Mouse (Mus musculus): ENCODE data around the gene Akap1. TPM values are rescaled to one million over a fixed set of nuclear protein-coding genes. Genes with fewer than 3 reads are reported as not detected.

Gene Akap1
- polyA plus RNA-seq, 1 experiment from 2014 or later = 17.7 TPM

GRCm38 (mm10) chr11:88863904-88864457 lies 405 bp downstream of the Akap1 start:
- Histone ChIP-seq H3K4me3 (peak overlapping the region; percentile 75), H3K27ac (peak overlapping the region; percentile 96), H3K4me1 (replicated peaks) (peaks cover 44% of the 10 kb centered on the region), H3K36me3 (no peaks in the 10 kb centered on the region), H3K9me3 (no peaks in the 10 kb centered on the region), H3K27me3 (ENCODE audit: insufficient read depth, poor library complexity, severe bottlenecking) (peaks cover 18% of the 10 kb centered on the region; the same call in 1 of the 2 replicates)
- peak; percentile 61 for DNase-seq (ENCODE audit: low spot score)
- whole genome bisulfite sequencing = under 1% methylated on average over 49 of the region's 49 CpGs

DNA sequence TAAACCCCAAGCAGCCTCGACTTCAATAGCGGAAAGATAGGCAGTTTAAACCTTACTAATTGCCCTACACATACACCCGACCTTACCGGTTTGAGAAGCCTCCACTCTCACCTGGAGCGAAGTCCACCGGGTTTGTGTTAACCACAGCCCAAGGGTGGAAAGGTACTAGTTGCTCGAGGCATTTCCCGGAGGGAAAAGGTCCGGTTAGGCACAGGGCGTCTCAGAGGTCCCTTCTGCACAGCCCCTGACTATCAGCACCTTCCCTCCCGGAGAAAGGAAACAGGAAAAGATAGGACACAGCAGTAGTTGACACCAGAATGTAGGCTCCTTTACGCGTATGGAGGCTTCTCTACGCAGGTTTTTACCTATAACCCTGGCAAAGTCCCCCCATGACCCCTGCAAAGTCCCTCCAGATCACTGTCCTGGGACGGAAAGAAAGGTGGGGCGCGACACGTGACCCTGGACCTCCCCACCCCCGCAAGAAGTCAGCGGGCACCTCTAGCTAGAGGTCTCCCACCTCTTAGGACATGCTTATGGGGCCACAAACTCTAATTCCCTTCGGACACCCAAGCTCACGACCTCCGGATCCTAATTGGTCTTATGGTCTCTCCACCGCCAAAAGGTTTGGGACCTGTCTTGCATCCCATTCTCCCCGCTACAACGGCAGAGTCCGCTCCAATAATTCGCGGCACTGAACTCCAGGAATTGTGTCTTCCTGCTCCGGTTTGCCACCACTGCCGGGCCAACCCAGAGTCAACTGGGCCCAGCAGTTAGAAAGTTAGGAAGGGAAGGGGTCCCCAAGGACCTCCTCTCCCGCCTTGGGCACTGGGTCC lies 1.1 kb downstream of the Akap1 start:
- Histone ChIP-seq H3K36me3 (no peaks in the 10 kb centered on the region), H3K4me3 (peak overlapping the region; percentile 75), H3K27ac (peak overlapping the region; percentile 96), H3K27me3 (ENCODE audit: insufficient read depth, poor library complexity, severe bottlenecking) (0 out of 2 replicates have a peak, but pooled peaks cover 13% of the 10 kb centered on the region), H3K4me1 (replicated peaks) (peaks cover 44% of the 10 kb centered on the region), H3K9me3 (no peaks in the 10 kb centered on the region)
- WGBS = 1% methylated on average over 32 of the region's 32 CpGs
- peak; percentile 27 for DNase-seq (ENCODE audit: low spot score)

DNA sequence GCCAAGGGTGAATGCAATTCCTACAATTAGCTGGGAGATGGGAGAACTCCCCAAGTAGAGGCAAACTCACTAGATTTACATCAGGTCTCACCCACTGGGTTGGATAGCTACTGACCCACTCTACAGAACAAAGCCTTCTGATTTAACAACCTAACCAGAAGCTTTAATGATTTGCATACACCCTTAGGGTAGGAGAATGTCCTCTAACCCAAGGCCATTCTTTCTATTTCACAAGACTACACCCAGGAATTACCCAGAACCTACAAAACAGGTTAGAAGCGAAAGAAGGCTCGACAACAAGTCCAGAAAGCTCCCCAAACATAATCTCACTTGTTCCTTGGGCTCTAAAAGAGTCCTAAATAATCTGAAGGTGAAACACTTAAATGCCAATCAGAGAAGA lies 2.0 kb downstream of the Akap1 start:
- Histone ChIP-seq H3K4me3 (peak overlapping the region; percentile 75), H3K27ac (no peak overlapping the region), H3K4me1 (replicated peaks) (peaks cover 47% of the 10 kb centered on the region), H3K9me3 (no peaks in the 10 kb centered on the region), H3K36me3 (no peaks in the 10 kb centered on the region), H3K27me3 (ENCODE audit: insufficient read depth, poor library complexity, severe bottlenecking) (0 out of 2 replicates have a peak, but pooled peaks cover 10% of the 10 kb centered on the region)
- no peak for DNase-seq (ENCODE audit: low spot score)
- WGBS = 87% methylated on average over 2 of the region's 2 CpGs

DNA sequence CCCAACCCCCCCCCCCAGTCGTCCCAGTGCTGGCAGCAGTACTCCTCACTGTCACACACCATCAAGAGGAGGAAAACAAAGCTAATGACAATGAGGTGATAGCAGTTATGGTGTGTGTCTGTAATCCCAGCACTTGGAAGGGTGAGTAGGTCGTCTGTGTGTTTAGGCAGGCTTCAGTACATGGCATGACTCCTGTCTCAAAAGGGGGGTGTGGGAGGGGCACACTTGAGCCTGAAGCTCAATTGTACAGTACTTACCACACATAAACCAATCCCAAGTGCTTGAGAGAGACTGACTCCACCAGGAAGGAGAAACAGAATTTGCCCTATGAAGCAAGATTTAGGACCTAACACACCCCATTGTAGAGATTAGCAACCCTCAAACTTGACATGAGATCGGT lies 3.3 kb downstream of the Akap1 start:
- peaks cover 60% of the 10 kb centered on the region for H3K4me1 ChIP-seq (replicated peaks)
- no peak for DNase-seq (ENCODE audit: low spot score)
- 69% methylated on average over 3 of the region's 3 CpGs for WGBS

GRCm38 (mm10) chr11:88860641-88861040 lies 3.7 kb downstream of the Akap1 start:
- peaks cover 64% of the 10 kb centered on the region for H3K4me1 ChIP-seq (replicated peaks)
- no peaks in the 10 kb centered on the region for H3K9me3 ChIP-seq
- no peaks in the 10 kb centered on the region for H3K36me3 ChIP-seq
- WGBS = 93% methylated on average over 3 of the region's 3 CpGs
- 0 out of 2 replicates have a peak, but pooled peaks cover 10% of the 10 kb centered on the region for H3K27me3 ChIP-seq (ENCODE audit: insufficient read depth, poor library complexity, severe bottlenecking)
- no peak overlapping the region for H3K4me3 ChIP-seq
- DNase-seq (ENCODE audit: low spot score) = no peak
- no peak overlapping the region for H3K27ac ChIP-seq

More for the DNA sequence above, 3.3 kb downstream of the Akap1 start:
- Histone ChIP-seq H3K9me3 (no peaks in the 10 kb centered on the region), H3K27ac (no peak overlapping the region), H3K4me3 (no peak overlapping the region), H3K27me3 (ENCODE audit: insufficient read depth, poor library complexity, severe bottlenecking) (0 out of 2 replicates have a peak, but pooled peaks cover 10% of the 10 kb centered on the region), H3K36me3 (no peaks in the 10 kb centered on the region)

DNA sequence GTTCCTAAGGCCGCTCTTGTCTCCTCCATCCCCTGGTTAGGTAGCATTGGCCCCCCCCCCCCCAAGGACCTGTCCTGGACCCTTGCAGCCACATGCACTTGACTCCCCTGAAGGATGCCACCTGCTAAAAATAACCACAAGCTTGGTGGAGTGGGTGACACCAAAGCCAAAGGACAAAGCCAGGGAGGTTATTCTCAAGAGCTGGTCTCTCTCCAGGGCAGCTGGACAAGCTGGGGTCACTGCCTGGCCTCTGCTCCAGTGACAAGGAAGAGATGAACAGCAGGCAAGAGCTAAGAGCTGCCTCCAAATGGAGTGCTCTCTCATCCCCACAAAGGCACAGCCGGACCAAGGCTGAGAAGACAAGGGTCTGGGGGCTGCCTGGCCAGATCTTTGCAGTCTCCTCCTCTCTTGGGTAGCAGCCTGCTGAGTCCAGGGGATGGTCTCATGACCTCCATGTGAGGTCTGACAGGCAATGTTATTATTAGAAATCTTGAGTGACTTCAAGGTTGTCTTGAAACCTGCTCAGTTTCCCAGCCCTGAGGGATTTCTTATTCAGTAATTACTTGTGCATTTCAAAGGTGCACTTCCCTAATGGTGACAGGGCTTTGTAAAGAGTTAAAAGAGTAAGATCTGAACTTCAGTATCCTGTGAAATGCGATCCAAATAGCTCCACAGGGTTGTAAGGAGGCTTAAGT lies 6.9 kb downstream of the Akap1 start:
- Histone ChIP-seq H3K9me3 (no peaks in the 10 kb centered on the region), H3K27me3 (ENCODE audit: insufficient read depth, poor library complexity, severe bottlenecking) (0 out of 2 replicates have a peak, but pooled peaks cover 6% of the 10 kb centered on the region), H3K36me3 (no peaks in the 10 kb centered on the region), H3K4me3 (no peak overlapping the region), H3K4me1 (replicated peaks) (peaks cover 39% of the 10 kb centered on the region), H3K27ac (peak overlapping the region; percentile 57)
- 58% methylated on average over 3 of the region's 3 CpGs for WGBS
- peak; percentile 14 for DNase-seq (ENCODE audit: low spot score)

- Histone ChIP-seq H3K27ac (0 out of 2 replicates have a peak overlapping the region, but pooled peaks have one; percentile 2), H3K4me1 (replicated peaks) (peaks cover 31% of the 10 kb centered on the region), H3K9me3 (no peaks in the 10 kb centered on the region), H3K27me3 (ENCODE audit: insufficient read depth, poor library complexity, severe bottlenecking) (no peaks in the 10 kb centered on the region), H3K4me3 (no peak overlapping the region), H3K36me3 (0 out of 2 replicates have a peak, but pooled peaks cover 4% of the 10 kb centered on the region)
- 81% methylated on average over 2 of the region's 2 CpGs for WGBS
- DNase-seq (ENCODE audit: low spot score) = no peak
These were observed 8.0 kb downstream of the Akap1 start for GRCm38 (mm10) chr11:88856383-88856782.

DNA sequence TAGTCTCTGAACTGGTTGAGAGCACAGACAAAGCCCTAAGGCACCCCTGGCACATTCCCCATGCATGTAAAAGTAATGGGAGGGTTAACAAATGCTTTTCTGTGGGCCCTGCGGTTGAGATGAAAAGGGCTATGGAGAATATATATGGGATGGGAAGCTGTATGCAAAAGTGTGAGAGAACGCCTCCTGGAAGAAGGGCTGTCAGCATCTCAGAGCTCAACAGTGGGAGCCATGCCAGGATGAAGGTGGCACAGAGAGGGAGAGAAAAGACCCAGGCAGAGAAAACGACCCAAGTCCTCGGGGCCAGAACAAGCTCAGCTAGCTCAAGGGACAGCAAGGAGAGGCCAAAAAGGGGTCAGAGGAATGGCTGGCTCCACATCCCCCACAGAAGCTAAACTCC lies 8.6 kb downstream of the Akap1 start:
- Histone ChIP-seq H3K9me3 (no peaks in the 10 kb centered on the region), H3K27ac (peak overlapping the region; percentile 2; the same call in 1 of the 2 replicates), H3K27me3 (ENCODE audit: insufficient read depth, poor library complexity, severe bottlenecking) (no peaks in the 10 kb centered on the region), H3K4me3 (no peak overlapping the region), H3K36me3 (0 out of 2 replicates have a peak, but pooled peaks cover 4% of the 10 kb centered on the region), H3K4me1 (replicated peaks) (peaks cover 25% of the 10 kb centered on the region)
- 83% methylated on average over 4 of the region's 4 CpGs for WGBS
- DNase-seq (ENCODE audit: low spot score) = no peak

DNA sequence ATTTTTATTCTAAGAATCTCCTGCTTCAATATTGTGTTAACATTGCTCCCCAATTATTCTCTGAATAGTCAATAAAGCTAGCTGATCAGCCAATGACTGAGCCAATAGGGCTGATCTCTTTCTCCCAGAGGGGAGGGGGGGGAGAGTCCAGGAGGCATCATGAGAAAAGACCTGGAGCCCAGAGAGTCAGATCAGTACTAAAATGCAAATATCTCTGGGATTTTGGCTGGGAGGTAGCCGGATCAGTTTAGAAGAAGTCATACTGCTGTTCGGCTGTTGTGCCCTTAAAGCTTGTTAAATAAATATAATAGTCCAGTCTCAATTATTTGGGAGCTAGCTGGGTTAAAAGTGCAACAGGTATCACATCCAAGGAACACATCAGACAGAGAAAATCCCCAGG lies 10.8 kb downstream of the Akap1 start:
- 97% methylated on average over 2 of the region's 2 CpGs for WGBS

GRCm38 (mm10) chr11:88852806-88853205 lies 11.6 kb downstream of the Akap1 start:
- Histone ChIP-seq H3K36me3 (0 out of 2 replicates have a peak, but pooled peaks cover 4% of the 10 kb centered on the region), H3K4me1 (replicated peaks) (peaks cover 40% of the 10 kb centered on the region), H3K27ac (no peak overlapping the region), H3K4me3 (no peak overlapping the region), H3K27me3 (ENCODE audit: insufficient read depth, poor library complexity, severe bottlenecking) (no peaks in the 10 kb centered on the region), H3K9me3 (no peaks in the 10 kb centered on the region)
- DNase-seq (ENCODE audit: low spot score) = no peak
- 90% methylated on average over 4 of the region's 4 CpGs for WGBS

More for the DNA sequence above, 10.8 kb downstream of the Akap1 start:
- Histone ChIP-seq H3K9me3 (no peaks in the 10 kb centered on the region), H3K4me3 (no peak overlapping the region), H3K27ac (no peak overlapping the region), H3K36me3 (0 out of 2 replicates have a peak, but pooled peaks cover 4% of the 10 kb centered on the region), H3K4me1 (replicated peaks) (peaks cover 32% of the 10 kb centered on the region), H3K27me3 (ENCODE audit: insufficient read depth, poor library complexity, severe bottlenecking) (no peaks in the 10 kb centered on the region)
- DNase-seq (ENCODE audit: low spot score) = no peak

- WGBS = 88% methylated on average over 15 of the region's 15 CpGs
These were observed 13.1 kb downstream of the Akap1 start for GRCm38 (mm10) chr11:88851049-88851825.

DNA sequence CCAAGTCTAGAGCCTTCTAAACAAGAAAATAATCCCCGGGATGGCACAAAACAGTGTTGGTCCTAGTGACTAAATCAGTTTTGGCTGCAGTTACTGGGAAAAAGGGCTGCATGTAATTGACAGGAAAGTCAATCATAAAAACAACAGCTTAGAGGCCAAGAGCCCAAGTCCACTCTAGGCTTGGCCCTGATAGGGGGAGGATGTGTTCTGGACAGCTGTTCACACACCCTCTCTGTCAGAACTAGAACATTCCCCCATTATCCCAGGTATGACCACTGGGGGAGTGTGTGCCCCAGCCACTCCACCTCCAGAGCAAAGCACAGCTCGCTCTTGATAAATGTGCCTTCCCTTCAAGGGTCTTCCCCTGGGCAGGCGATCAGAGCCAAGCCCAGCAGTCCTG lies 14.7 kb downstream of the Akap1 start:
- Histone ChIP-seq H3K4me1 (replicated peaks) (peaks cover 18% of the 10 kb centered on the region), H3K27ac (peak overlapping the region; percentile 85; the same call in 1 of the 2 replicates)

More at GRCm38 (mm10) chr11:88851049-88851825, 13.1 kb downstream of the Akap1 start:
- DNase-seq (ENCODE audit: low spot score) = no peak
- H3K9me3 ChIP-seq = no peaks in the 10 kb centered on the region
- no peaks in the 10 kb centered on the region for H3K27me3 ChIP-seq (ENCODE audit: insufficient read depth, poor library complexity, severe bottlenecking)
- no peak overlapping the region for H3K27ac ChIP-seq
- H3K4me1 ChIP-seq (replicated peaks) = peaks cover 25% of the 10 kb centered on the region
- no peak overlapping the region for H3K4me3 ChIP-seq
- 0 out of 2 replicates have a peak, but pooled peaks cover 4% of the 10 kb centered on the region for H3K36me3 ChIP-seq

More for the DNA sequence above, 14.7 kb downstream of the Akap1 start:
- no peak for DNase-seq (ENCODE audit: low spot score)
- Histone ChIP-seq H3K27me3 (ENCODE audit: insufficient read depth, poor library complexity, severe bottlenecking) (no peaks in the 10 kb centered on the region), H3K4me3 (no peak overlapping the region), H3K36me3 (peaks cover 19% of the 10 kb centered on the region), H3K9me3 (no peaks in the 10 kb centered on the region)
- 81% methylated on average over 3 of the region's 3 CpGs for WGBS
